Mouse (Mus musculus) forebrain, embryonic 11.5 days (tissue): ENCODE data around the gene Abcc2. TPM values are rescaled to one million over a fixed set of nuclear protein-coding genes. Genes with fewer than 3 reads are reported as not detected.

ENCODE experiments used
- ATAC-seq: fragments of 200-750 bp; cut with Nextera tagmentation; replicated peaks from 2 replicates; pipeline ENCODE4 v1.8.0; 2017; ENCODE audit warnings: moderate TSS enrichment; ENCODE audit not compliant: low FRiP score
- DNase-seq: peaks from one replicate; pipeline ENCODE4 v3.0.0-alpha.2; 2017; ENCODE audit warnings: low spot score
- H3K27ac ChIP-seq: fragments of 300-500 bp; sonication (generic); 2 replicates; pipeline ENCODE4 v1.5.1; 2014; ENCODE audit warnings: low read depth, low read length
- H3K27me3 ChIP-seq: fragments of 300-500 bp; sonication (generic); 2 replicates; pipeline ENCODE4 v1.6.1; 2014; ENCODE audit warnings: mild to moderate bottlenecking, low read length, mixed read lengths; ENCODE audit not compliant: control insufficient read depth, insufficient read depth
- H3K36me3 ChIP-seq: fragments of 300-500 bp; sonication (generic); 2 replicates; pipeline ENCODE4 v1.6.1; 2014; ENCODE audit warnings: mild to moderate bottlenecking, low read length, moderate library complexity, mixed read lengths; ENCODE audit not compliant: control insufficient read depth, insufficient read depth
- H3K4me1 ChIP-seq: fragments of 300-500 bp; sonication (generic); replicated peaks from 2 replicates; pipeline ENCODE4 v1.6.1; 2014; ENCODE audit warnings: low read length, mixed read lengths; ENCODE audit not compliant: control insufficient read depth, insufficient read depth
- H3K4me2 ChIP-seq: fragments of 300-500 bp; sonication (generic); 2 replicates; pipeline ENCODE4 v1.6.1; 2014; ENCODE audit warnings: low read depth, mild to moderate bottlenecking, low read length, moderate library complexity, mixed read lengths; ENCODE audit not compliant: severe bottlenecking
- H3K4me3 ChIP-seq: fragments of 300-500 bp; sonication (generic); 2 replicates; pipeline ENCODE4 v1.5.1; 2014; ENCODE audit warnings: low read depth, low read length
- H3K9ac ChIP-seq: fragments of 300-500 bp; sonication (generic); 2 replicates; pipeline ENCODE4 v1.6.1; 2014; ENCODE audit warnings: low read length
- H3K9me3 ChIP-seq: fragments of 300-500 bp; sonication (generic); 2 replicates; pipeline ENCODE4 v1.6.1; 2016; ENCODE audit warnings: low read length, mixed read lengths; ENCODE audit not compliant: control insufficient read depth
- WGBS: fragments of 180-500 bp; shearing (Covaris S2); extraction: QIAGEN DNeasy Blood & Tissue Kit; methylation state at CpG from one replicate; pipeline ENCODE4 v1.1.7; 2014; 5-methylcytosine and 5-hydroxymethylcytosine counted together
- polyA plus RNA-seq: library from polyadenylated mRNA; unstranded; fragments of >200 nt; fragmentation: Nextera tagmentation; extraction: Ambion mirVana; gene quantifications from 2 replicates; pipeline ENCODE4 v1.2.1, GENCODE M21; 2014

The Abcc2 gene
- polyA plus RNA-seq, 1 experiment from 2014 or later, result not detected

- WGBS, result 90% methylated on average over 7 of the region's 7 CpGs
- Histone ChIP-seq H3K4me1 (no peaks in the 10 kb centered on the region), H3K4me2 (no peak overlapping the region), H3K36me3 (no peaks in the 10 kb centered on the region), H3K27me3 (no peaks in the 10 kb centered on the region), H3K4me3 (no peak overlapping the region), H3K9me3 (no peaks in the 10 kb centered on the region), H3K9ac (no peak overlapping the region), H3K27ac (no peak overlapping the region)
- DNase-seq (no peak), ATAC-seq (no peak)
Observed at GRCm38 (mm10) chr19:43789817-43790216, 7.8 kb downstream of the Abcc2 start.

GRCm38 (mm10) chr19:43792537-43792936 is 10.5 kb downstream of the Abcc2 start:
- no peaks in the 10 kb centered on the region for H3K9me3 ChIP-seq
- DNase-seq, result no peak
- ATAC-seq, result no peak
- no peaks in the 10 kb centered on the region for H3K36me3 ChIP-seq
- WGBS, result 85% methylated on average over 4 of the region's 4 CpGs
- no peaks in the 10 kb centered on the region for H3K4me1 ChIP-seq
- no peak overlapping the region for H3K27ac ChIP-seq
- no peak overlapping the region for H3K4me2 ChIP-seq
- H3K4me3 ChIP-seq, result no peak overlapping the region
- H3K27me3 ChIP-seq, result no peaks in the 10 kb centered on the region
- H3K9ac ChIP-seq, result no peak overlapping the region

- H3K9me3 ChIP-seq, result no peaks in the 10 kb centered on the region
- no peak overlapping the region for H3K9ac ChIP-seq
- no peak overlapping the region for H3K4me2 ChIP-seq
- no peaks in the 10 kb centered on the region for H3K27me3 ChIP-seq
- H3K27ac ChIP-seq, result no peak overlapping the region
- no peaks in the 10 kb centered on the region for H3K36me3 ChIP-seq
- DNase-seq (no peak), ATAC-seq (no peak)
- H3K4me1 ChIP-seq, result no peaks in the 10 kb centered on the region
- WGBS, result 89% methylated on average over 1 of the region's 1 CpGs
- H3K4me3 ChIP-seq, result no peak overlapping the region
Observed at GRCm38 (mm10) chr19:43793951-43794350, 12.0 kb downstream of the Abcc2 start.

GRCm38 (mm10) chr19:43795511-43795910 is 13.5 kb downstream of the Abcc2 start:
- Histone ChIP-seq H3K4me1 (no peaks in the 10 kb centered on the region), H3K4me2 (no peak overlapping the region), H3K36me3 (no peaks in the 10 kb centered on the region), H3K27ac (no peak overlapping the region), H3K27me3 (no peaks in the 10 kb centered on the region), H3K4me3 (no peak overlapping the region), H3K9ac (no peak overlapping the region), H3K9me3 (no peaks in the 10 kb centered on the region)
- no peak for DNase-seq
- ATAC-seq, result no peak
- WGBS, result 83% methylated on average over 8 of the region's 8 CpGs

GRCm38 (mm10) chr19:43797216-43797615 is 15.2 kb downstream of the Abcc2 start:
- ATAC-seq (no peak), DNase-seq (no peak)
- 82% methylated on average over 5 of the region's 5 CpGs for WGBS
- no peak overlapping the region for H3K4me2 ChIP-seq
- H3K27ac ChIP-seq, result no peak overlapping the region
- no peak overlapping the region for H3K4me3 ChIP-seq
- H3K9me3 ChIP-seq, result no peaks in the 10 kb centered on the region
- H3K9ac ChIP-seq, result no peak overlapping the region
- H3K36me3 ChIP-seq, result no peaks in the 10 kb centered on the region
- no peaks in the 10 kb centered on the region for H3K27me3 ChIP-seq
- H3K4me1 ChIP-seq, result no peaks in the 10 kb centered on the region

GRCm38 (mm10) chr19:43801427-43802051 is 19.5 kb downstream of the Abcc2 start:
- WGBS, result 85% methylated on average over 9 of the region's 9 CpGs
- Histone ChIP-seq H3K4me1 (no peaks in the 10 kb centered on the region), H3K4me2 (no peak overlapping the region), H3K4me3 (no peak overlapping the region), H3K27me3 (no peaks in the 10 kb centered on the region), H3K36me3 (no peaks in the 10 kb centered on the region), H3K9me3 (no peaks in the 10 kb centered on the region), H3K27ac (no peak overlapping the region), H3K9ac (no peak overlapping the region)
- DNase-seq (no peak), ATAC-seq (no peak)

GRCm38 (mm10) chr19:43803866-43804265 is 21.9 kb downstream of the Abcc2 start:
- Histone ChIP-seq H3K4me3 (no peak overlapping the region), H3K27ac (no peak overlapping the region), H3K9ac (no peak overlapping the region), H3K4me2 (no peak overlapping the region), H3K27me3 (no peaks in the 10 kb centered on the region), H3K36me3 (no peaks in the 10 kb centered on the region), H3K4me1 (no peaks in the 10 kb centered on the region), H3K9me3 (no peaks in the 10 kb centered on the region)
- no peak for ATAC-seq
- DNase-seq, result no peak
- 82% methylated on average over 10 of the region's 10 CpGs for WGBS

GRCm38 (mm10) chr19:43809331-43809730 is 27.3 kb downstream of the Abcc2 start:
- Histone ChIP-seq H3K4me1 (no peaks in the 10 kb centered on the region), H3K9ac (no peak overlapping the region), H3K9me3 (no peaks in the 10 kb centered on the region), H3K27me3 (no peaks in the 10 kb centered on the region), H3K4me3 (no peak overlapping the region), H3K4me2 (no peak overlapping the region), H3K36me3 (no peaks in the 10 kb centered on the region), H3K27ac (no peak overlapping the region)
- 55% methylated on average over 4 of the region's 4 CpGs for WGBS
- DNase-seq (no peak), ATAC-seq (no peak)

GRCm38 (mm10) chr19:43811419-43811818 is 29.4 kb downstream of the Abcc2 start:
- DNase-seq (no peak), ATAC-seq (no peak)
- Histone ChIP-seq H3K4me3 (no peak overlapping the region), H3K36me3 (no peaks in the 10 kb centered on the region), H3K4me1 (no peaks in the 10 kb centered on the region), H3K27ac (no peak overlapping the region), H3K9ac (no peak overlapping the region), H3K4me2 (no peak overlapping the region), H3K27me3 (no peaks in the 10 kb centered on the region), H3K9me3 (no peaks in the 10 kb centered on the region)
- WGBS, result 93% methylated on average over 4 of the region's 4 CpGs
